Mouse (Mus musculus): ENCODE measurements at regions not wholly inside any gene's neighbourhood (a gene's known extent, or its start where the extent isn't known, plus 50 kb on each side); places are given as distances from the start of the nearest gene placed in this dataset.

DNA sequence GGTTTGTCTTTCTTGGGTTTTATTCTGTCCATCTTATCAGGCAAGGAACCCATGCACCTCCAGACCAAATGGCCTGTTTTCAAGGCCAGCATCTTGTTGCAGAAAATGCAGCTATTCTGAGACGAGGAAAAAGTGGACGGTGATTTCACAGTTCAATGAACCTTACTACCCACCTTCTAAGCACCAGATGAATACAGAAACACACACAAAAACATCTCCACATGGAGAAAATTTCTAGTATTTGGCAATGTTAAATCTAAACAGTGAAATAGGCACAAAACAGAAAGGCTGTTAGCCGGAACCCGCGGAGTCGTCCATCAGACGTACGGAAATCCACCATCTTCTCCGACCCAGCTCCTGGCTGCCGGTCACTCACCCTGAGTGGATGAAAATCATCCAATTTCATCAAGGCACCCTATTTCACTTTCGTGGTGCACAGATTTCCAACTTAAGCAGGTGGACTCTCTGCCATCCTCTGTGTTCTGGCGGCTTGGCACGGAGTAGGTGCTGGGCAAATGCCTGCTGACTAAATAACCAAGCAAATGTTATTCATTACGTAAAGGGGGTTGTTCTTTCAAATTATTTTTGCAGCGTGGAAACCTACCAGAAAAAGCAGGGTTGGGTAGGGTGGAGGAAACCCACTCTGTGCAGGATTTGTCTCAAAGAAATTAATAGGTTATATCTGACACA is 66.1 kb upstream of the Cpsf6 start:
- TF ChIP-seq CTCF (conservative IDR thresholded peaks at IDR 0.05; ENCODE audit: insufficient read depth, insufficient read length, low read depth, low read length) (no peak), POLR2A (IDR thresholded peaks at IDR 0.05; ENCODE audit: low read depth, low read length) (no peak)

All from kidney, adult 2 months (tissue).